Mouse (Mus musculus) limb, embryonic 14.5 days (tissue): ENCODE results near the gene Epm2aip1. TPM values are rescaled to one million over a fixed set of nuclear protein-coding genes. Genes with fewer than 3 reads are reported as not detected.

Source experiments
- ATAC-seq: fragments of 200-750 bp; cut with Nextera tagmentation; 2 replicates; pipeline ENCODE4 v1.8.0; 2017; ENCODE audit warnings: low read depth, moderate number of reproducible peaks, moderate TSS enrichment; ENCODE audit not compliant: low FRiP score
- DNase-seq: peaks from one replicate; pipeline ENCODE4 v3.0.0-alpha.2; 2015; ENCODE audit warnings: low spot score
- H3K27ac ChIP-seq: fragments of 300-500 bp; sonication (generic); replicated peaks from 2 replicates; pipeline ENCODE4 v1.5.1; 2014; ENCODE audit warnings: low read depth, mild to moderate bottlenecking, low read length, moderate library complexity, mixed read lengths
- H3K27me3 ChIP-seq: fragments of 300-500 bp; sonication (generic); 2 replicates; pipeline ENCODE4 v1.6.1; 2014; ENCODE audit warnings: low read length, mixed read lengths; ENCODE audit not compliant: control insufficient read depth, insufficient read depth
- H3K36me3 ChIP-seq: fragments of 300-500 bp; sonication (generic); 2 replicates; pipeline ENCODE4 v1.6.1; 2014; ENCODE audit warnings: mild to moderate bottlenecking, low read length, moderate library complexity, mixed read lengths; ENCODE audit not compliant: control insufficient read depth, insufficient read depth
- H3K4me1 ChIP-seq: fragments of 300-500 bp; sonication (generic); 2 replicates; pipeline ENCODE4 v1.6.1; 2014; ENCODE audit warnings: antibody characterized with exemption, low read length, mixed read lengths; ENCODE audit not compliant: control insufficient read depth, insufficient read depth
- H3K4me2 ChIP-seq: fragments of 300-500 bp; sonication (generic); replicated peaks from 2 replicates; pipeline ENCODE4 v1.6.1; 2014; ENCODE audit warnings: low read depth, mild to moderate bottlenecking, low read length, moderate library complexity; ENCODE audit not compliant: severe bottlenecking
- H3K4me3 ChIP-seq: fragments of 300-500 bp; sonication (generic); replicated peaks from 2 replicates; pipeline ENCODE4 v1.5.1; 2014; ENCODE audit warnings: low read length
- H3K9ac ChIP-seq: fragments of 300-500 bp; sonication (generic); 2 replicates; pipeline ENCODE4 v1.6.1; 2014; ENCODE audit warnings: mild to moderate bottlenecking, low read depth, low read length, moderate library complexity; ENCODE audit not compliant: severe bottlenecking
- H3K9me3 ChIP-seq: fragments of 300-500 bp; sonication (generic); 2 replicates; pipeline ENCODE4 v1.6.1; 2016; ENCODE audit warnings: low read length; ENCODE audit not compliant: control insufficient read depth
- POLR2A ChIP-seq: fragments of 200-500 bp; IDR thresholded peaks from 2 replicates; pipeline ENCODE4 v1.8.0; 2012; ENCODE audit warnings: inconsistent platforms, mild to moderate bottlenecking, moderate library complexity, borderline replicate concordance; ENCODE audit not compliant: insufficient read depth, insufficient read length; ENCODE audit errors: extremely low read depth
- WGBS: fragments of 180-500 bp; shearing (Covaris S2); extraction: QIAGEN DNeasy Blood & Tissue Kit; methylation state at CpG from one replicate; pipeline ENCODE4 v1.1.7; 2014; 5-methylcytosine and 5-hydroxymethylcytosine counted together
- polyA plus RNA-seq, 2 experiments: library from polyadenylated mRNA; depleted of rRNA in 1 of 2; stranded (reverse) in 1 of 2; unstranded in 1 of 2; fragments of >200 nt; fragmentation: Nextera tagmentation in 1 of 2; extraction: Ambion mirVana in 1 of 2; gene quantifications; 2 replicates each; pipeline versions ENCODE4 v1.2.1 to v1.2.3; 2012 to 2014

Gene Epm2aip1
- polyA plus RNA-seq, 2 experiments = 45.2 to 45.4 TPM

DNA sequence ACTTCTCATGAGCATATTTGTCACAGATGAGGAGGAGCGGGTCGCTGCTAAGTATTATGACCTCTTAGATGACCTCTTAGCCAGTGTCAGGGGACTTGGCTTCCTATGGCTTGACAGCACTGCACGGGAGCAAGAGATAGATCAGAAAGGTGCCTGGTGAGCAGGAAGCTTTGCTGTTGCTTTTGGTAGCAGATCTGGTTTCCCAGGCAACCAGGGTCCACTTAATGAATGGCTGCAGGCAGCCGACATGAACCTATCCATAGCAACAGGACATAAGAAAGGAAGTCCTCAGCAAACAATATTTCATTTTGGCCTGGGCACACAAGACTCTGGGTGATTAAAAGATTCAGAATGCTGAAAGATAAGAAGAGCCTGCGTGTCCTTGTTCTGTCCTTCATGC lies 13.9 kb downstream of the Epm2aip1 start:
- ATAC-seq (no peak), DNase-seq (no peak)
- H3K36me3 ChIP-seq = no peaks in the 10 kb centered on the region
- H3K4me3 ChIP-seq = no peak overlapping the region
- H3K27me3 ChIP-seq = no peaks in the 10 kb centered on the region
- no peaks in the 10 kb centered on the region for H3K9me3 ChIP-seq
- H3K27ac ChIP-seq = no peak overlapping the region
- WGBS = 26% methylated on average over 5 of the region's 5 CpGs
- no peak overlapping the region for H3K4me2 ChIP-seq
- no peak for TF ChIP-seq POLR2A
- 0 out of 2 replicates have a peak, but pooled peaks cover 6% of the 10 kb centered on the region for H3K4me1 ChIP-seq
- no peak overlapping the region for H3K9ac ChIP-seq

DNA sequence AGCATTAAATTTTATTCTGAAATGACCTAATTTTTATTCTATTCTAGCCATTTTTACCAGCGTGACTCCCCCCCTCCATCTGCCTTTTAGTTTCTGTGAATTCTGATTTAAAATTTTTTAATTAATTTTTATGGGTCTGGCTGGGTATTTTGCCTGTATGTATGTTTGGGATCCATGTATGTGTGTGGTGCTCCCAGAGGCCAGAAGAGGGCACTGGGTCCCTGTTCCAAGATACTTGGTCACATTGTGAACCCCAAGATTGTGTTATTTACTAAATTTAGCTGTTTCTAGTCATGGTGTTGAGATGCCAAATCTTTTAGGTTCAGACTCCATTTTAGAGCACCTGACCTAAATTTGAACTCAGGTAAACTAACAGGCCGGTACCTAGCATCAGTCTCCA lies 14.7 kb downstream of the Epm2aip1 start:
- no peak overlapping the region for H3K4me2 ChIP-seq
- TF ChIP-seq POLR2A = no peak
- no peak for ATAC-seq
- no peak overlapping the region for H3K9ac ChIP-seq
- no peaks in the 10 kb centered on the region for H3K9me3 ChIP-seq
- 63% methylated on average over 2 of the region's 2 CpGs for WGBS
- H3K27ac ChIP-seq = no peak overlapping the region
- no peaks in the 10 kb centered on the region for H3K27me3 ChIP-seq
- H3K36me3 ChIP-seq = no peaks in the 10 kb centered on the region
- H3K4me1 ChIP-seq = 0 out of 2 replicates have a peak, but pooled peaks cover 6% of the 10 kb centered on the region
- no peak overlapping the region for H3K4me3 ChIP-seq
- DNase-seq = no peak

DNA sequence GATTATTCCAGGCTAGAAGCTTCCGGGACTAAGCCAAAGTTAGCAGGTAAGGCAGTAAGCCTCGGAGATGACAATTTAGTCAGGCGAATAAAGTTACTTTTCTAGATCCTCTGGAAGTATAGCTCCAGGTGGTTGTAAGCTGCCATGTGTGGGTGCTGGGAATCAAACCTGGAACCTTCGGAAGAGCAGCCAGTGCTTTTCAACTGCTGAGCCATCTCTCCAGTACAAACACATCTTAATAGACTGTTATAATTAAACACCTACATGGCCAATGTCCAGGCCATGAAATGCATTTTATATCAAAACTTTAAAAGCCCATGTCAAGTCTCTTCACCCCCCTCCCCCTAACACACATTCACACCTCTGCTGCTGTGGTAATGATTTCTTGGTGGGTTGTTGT lies 16.2 kb downstream of the Epm2aip1 start:
- DNase-seq = no peak
- H3K36me3 ChIP-seq = no peaks in the 10 kb centered on the region
- WGBS = 93% methylated on average over 4 of the region's 4 CpGs

DNA sequence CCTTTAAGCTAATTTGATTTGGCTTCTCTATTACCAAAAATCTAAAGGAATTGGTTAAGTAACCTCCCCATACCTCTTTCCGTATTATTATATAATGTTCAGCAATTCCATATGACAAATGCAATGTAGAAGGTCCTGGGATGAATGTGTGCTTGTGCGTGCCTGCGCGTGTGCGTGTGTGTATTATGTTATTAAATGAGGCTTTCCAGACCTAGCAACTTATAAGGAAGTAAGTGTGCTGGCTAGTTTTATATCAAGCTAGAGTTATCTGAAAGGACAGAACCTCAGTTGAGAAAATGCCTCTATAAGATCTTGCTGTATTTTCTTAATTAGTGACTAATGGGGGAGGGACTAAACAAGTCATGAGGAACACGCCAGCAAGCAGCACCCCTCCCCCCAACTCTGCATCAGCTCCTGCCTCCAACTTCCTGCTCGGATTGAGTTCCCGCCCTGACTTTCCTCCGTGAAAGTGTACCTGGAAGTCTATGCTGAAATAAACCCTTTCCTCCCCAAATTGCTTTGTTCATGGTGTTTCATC lies 17.6 kb downstream of the Epm2aip1 start:
- DNase-seq (peak; percentile 47), ATAC-seq (peak; percentile 39; the same call in 1 of the 2 replicates)
- no peaks in the 10 kb centered on the region for H3K9me3 ChIP-seq
- 50% methylated on average over 9 of the region's 9 CpGs for WGBS
- no peaks in the 10 kb centered on the region for H3K36me3 ChIP-seq
- 0 out of 2 replicates have a peak, but pooled peaks cover 6% of the 10 kb centered on the region for H3K4me1 ChIP-seq
- no peak overlapping the region for H3K27ac ChIP-seq
- H3K4me2 ChIP-seq = peak overlapping the region; percentile 40
- no peak overlapping the region for H3K9ac ChIP-seq
- peak overlapping the region; percentile 11; the same call in 1 of the 2 replicates for H3K4me3 ChIP-seq
- TF ChIP-seq POLR2A = no peak
- no peaks in the 10 kb centered on the region for H3K27me3 ChIP-seq

More for the DNA sequence above, 16.2 kb downstream of the Epm2aip1 start:
- H3K27me3 ChIP-seq = no peaks in the 10 kb centered on the region
- H3K27ac ChIP-seq = no peak overlapping the region
- TF ChIP-seq POLR2A = no peak
- no peak overlapping the region for H3K4me2 ChIP-seq
- H3K9me3 ChIP-seq = no peaks in the 10 kb centered on the region
- H3K4me3 ChIP-seq = no peak overlapping the region
- ATAC-seq = no peak
- no peak overlapping the region for H3K9ac ChIP-seq
- H3K4me1 ChIP-seq = 0 out of 2 replicates have a peak, but pooled peaks cover 6% of the 10 kb centered on the region

DNA sequence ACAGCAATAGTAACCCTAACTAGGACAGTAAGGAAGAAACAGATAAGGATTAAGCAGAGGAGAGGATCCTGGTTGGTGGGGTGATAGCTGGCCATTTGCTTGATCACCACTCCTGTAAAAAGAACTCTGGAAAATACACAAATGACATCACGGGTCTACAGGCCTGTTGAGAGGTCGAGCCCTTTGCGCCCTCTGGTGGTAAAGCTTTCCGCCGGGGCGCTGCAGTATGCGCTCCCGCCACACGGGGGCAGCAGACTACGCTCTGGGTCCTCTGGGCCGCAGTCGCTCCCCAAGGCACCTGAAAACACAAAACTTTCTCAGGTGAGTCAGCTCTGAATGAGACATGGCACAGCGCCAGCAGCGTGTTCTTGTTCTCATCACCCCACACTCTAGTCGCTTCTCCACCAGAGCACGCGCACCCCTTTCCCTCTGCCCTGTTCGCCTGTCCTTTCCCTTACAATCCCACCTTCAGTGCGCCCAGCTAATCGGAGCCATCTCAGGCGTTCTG lies 18.2 kb downstream of the Epm2aip1 start:
- Histone ChIP-seq H3K4me1 (0 out of 2 replicates have a peak, but pooled peaks cover 6% of the 10 kb centered on the region), H3K4me2 (peak overlapping the region; percentile 40), H3K9me3 (no peaks in the 10 kb centered on the region), H3K27ac (no peak overlapping the region), H3K4me3 (peak overlapping the region; percentile 11; the same call in 1 of the 2 replicates), H3K9ac (no peak overlapping the region), H3K27me3 (no peaks in the 10 kb centered on the region), H3K36me3 (no peaks in the 10 kb centered on the region)
- peak; percentile 85 for DNase-seq
- no peak for TF ChIP-seq POLR2A
- ATAC-seq = peak; percentile 72
- 16% methylated on average over 21 of the region's 21 CpGs for WGBS
